Mouse (Mus musculus) heart, postnatal 0 days (tissue): ENCODE data around the gene Ghsr.

Experiments
- CTCF ChIP-seq: IDR thresholded peaks from 2 replicates; pipeline ENCODE4 v1.5.1; 2016; ENCODE audit warnings: antibody characterized with exemption, control low read depth, low read depth
- EP300 ChIP-seq: IDR thresholded peaks from 2 replicates; pipeline ENCODE4 v1.6.1; 2016; ENCODE audit warnings: antibody characterized with exemption, low read depth

DNA sequence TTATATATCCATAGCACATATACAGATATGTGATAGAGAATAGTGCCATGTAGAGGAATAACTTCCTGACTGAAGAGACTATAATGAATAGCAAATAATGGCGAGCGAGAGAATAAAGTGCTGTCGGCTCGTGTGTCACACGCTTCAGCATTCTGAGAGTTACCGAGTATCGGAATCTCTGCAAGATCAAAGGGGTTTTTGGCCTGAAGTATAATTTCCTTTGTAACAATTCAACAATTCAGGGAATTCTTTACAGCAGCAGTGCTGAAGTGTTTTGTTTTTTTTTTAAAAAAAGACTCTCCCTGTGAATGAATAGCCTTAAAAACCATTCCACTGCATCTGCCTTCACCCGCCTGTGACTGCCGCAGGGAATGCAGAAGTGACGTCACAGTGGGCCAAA lies 45.6 kb downstream of the Ghsr start:
- TF ChIP-seq CTCF (no peak), EP300 (no peak)
